Mouse (Mus musculus): ENCODE data around the gene Tepp. TPM values are rescaled to one million over a fixed set of nuclear protein-coding genes. Genes with fewer than 3 reads are reported as not detected.

Tepp gene
- polyA plus RNA-seq (2012; rRNA removed) = 0.46 TPM in 1 of 2 replicates, not detected in the other

GRCm38 (mm10) chr8:95310342-95310970, at the start of gene Tepp:
Tepp (plus strand) TSS chr8:95310566.

GRCm38 (mm10) chr8:95306431-95306830, 3.9 kb upstream of the Tepp start, which contains the start of gene Cngb1:
Cngb1 (minus strand) TSS chr8:95306585.

GRCm38 (mm10) chr8:95331720-95332436, 21.5 kb downstream of the Tepp start, which contains the start of the genes Zfp319 and Usb1:
Zfp319 (minus strand) TSS chr8:95331950.
Usb1 (plus strand) TSS chr8:95332284.

GRCm38 (mm10) chr8:95352151-95352870, 41.9 kb downstream of the Tepp start, which contains the start of gene Mmp15:
Mmp15 (plus strand) TSS chr8:95352268.

Other genes starting within 250 kb of the Tepp start
- 9.2 and 10.0 TPM in 2 replicates for gene Katnb1, start 229.4 kb upstream of the Tepp start, polyA plus RNA-seq (2012; rRNA removed)
- gene Kifc3, start 107.8 kb upstream of the Tepp start, polyA plus RNA-seq (2012; rRNA removed) = 40.5 and 53.3 TPM in 2 replicates
- gene Cngb1, start 4.0 kb upstream of the Tepp start, polyA plus RNA-seq (2012; rRNA removed) = 0.30 and 0.48 TPM in 2 replicates
- gene Zfp319, start 21.4 kb downstream of the Tepp start, polyA plus RNA-seq (2012; rRNA removed) = 3.9 and 4.2 TPM in 2 replicates
- 14.7 and 18.3 TPM in 2 replicates for gene Usb1, start 21.7 kb downstream of the Tepp start, polyA plus RNA-seq (2012; rRNA removed)
- gene Mmp15, start 41.7 kb downstream of the Tepp start, polyA plus RNA-seq (2012; rRNA removed) = 42.4 and 55.9 TPM in 2 replicates
- 19.4 and 28.9 TPM in 2 replicates for gene Cfap20, start 124.3 kb downstream of the Tepp start, polyA plus RNA-seq (2012; rRNA removed)
- 4.1 and 4.8 TPM in 2 replicates for gene Csnk2a2, start 179.5 kb downstream of the Tepp start, polyA plus RNA-seq (2012; rRNA removed)
- gene Ccdc113, start 223.5 kb downstream of the Tepp start, polyA plus RNA-seq (2012; rRNA removed) = 0.05 TPM in 1 of 2 replicates, not detected in the other